Mouse (Mus musculus): ENCODE results near the gene Cd276. TPM values are rescaled to one million over a fixed set of nuclear protein-coding genes. Genes with fewer than 3 reads are reported as not detected.
"Not testable (repeated sequence)": the region's sequence is repeated elsewhere in the genome, so short reads cannot be mapped to it uniquely, and the experiment has no call there.

The Cd276 gene
- polyA plus RNA-seq, 1 experiment: 4.8 TPM

DNA sequence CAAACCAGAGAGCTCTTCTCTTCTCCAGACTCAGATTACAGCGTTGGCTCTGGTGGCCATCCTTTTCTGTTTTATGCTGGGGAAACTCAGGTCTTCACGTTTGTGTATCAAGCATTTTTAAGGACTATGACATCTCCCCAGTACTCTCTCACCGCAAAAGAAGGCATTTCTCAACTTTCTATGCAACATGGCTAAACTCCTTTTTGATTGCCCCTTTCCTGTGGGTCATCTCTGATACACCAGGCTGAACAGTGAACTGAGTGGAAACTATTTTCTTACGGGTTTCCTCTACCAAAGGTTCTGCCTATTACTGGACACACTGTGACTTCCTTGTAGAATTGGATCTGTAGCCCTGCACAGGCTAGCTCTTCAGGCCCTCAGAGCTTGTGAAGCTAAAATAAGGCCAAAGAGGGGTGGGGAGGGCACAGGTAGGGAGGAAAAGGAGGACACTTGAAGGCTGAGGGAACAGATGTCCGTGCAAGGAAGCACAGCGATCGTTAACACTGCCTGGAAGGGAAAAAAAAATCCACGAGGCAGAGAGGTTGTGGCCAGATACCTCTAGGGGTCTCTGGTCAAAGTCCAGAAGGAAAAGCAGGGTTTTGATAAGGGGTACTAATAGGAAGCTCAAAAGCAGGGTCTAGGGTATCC, 26.2 kb upstream of the Cd276 start:
- peak overlapping the region; percentile 84 for H3K27ac ChIP-seq (ENCODE audit: insufficient read depth, low read depth, low read length)
- no peaks in the 10 kb centered on the region for H3K27me3 ChIP-seq (ENCODE audit: control insufficient read depth, insufficient read depth, low read length)
- peak overlapping the region; percentile 29 for H3K4me3 ChIP-seq (ENCODE audit: low read depth, low read length)
- no peaks in the 10 kb centered on the region for H3K4me1 ChIP-seq (ENCODE audit: control insufficient read depth, insufficient read depth, insufficient read length, low read length)
- TF ChIP-seq CTCF (IDR thresholded peaks at IDR 0.05; ENCODE audit: extremely low read depth, insufficient read length, insufficient replicate concordance, low read depth, low read length) (no peak), POLR2A (IDR thresholded peaks at IDR 0.05; ENCODE audit: low read depth, low read length) (no peak)
- 18% methylated on average over 8 of the region's 8 CpGs for WGBS
- H3K36me3 ChIP-seq (ENCODE audit: control insufficient read depth, insufficient read depth, low read length): no peaks in the 10 kb centered on the region

DNA sequence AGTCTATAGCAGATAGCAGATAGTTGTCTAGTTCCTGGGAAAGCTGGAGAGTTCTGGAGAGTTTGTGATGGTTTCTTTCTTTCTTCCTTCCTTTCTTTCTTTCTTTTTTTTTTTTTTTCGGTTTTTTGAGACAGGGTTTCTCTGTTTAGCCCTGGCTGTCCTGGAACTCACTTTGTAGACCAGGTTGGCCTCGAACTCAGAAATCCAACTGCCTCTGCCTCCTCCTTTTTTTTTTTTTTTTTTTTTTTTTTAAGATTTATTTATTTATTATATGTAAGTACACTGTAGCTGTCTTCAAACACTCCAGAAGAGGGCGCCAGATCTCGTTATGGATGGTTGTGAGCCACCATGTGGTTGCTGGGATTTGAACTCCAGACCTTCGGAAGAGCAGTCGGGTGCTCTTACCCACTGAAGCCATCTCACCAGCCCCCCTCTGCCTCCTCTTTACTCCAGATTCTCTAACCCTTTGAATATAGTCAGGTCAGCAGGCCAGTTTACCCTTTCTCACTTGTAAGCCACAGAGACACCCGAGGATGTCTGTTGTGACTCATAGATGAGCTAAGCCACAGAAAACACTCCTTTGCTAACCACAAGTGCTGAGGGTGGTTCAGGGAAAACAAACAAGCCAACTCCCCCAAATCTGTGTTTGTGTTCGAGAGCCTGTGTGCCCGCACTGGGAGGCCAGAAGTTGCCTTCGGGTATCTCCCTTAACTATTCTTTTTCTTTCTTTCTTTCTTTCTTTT, 25.4 kb upstream of the Cd276 start:
- not testable (repeated sequence) for H3K4me3 ChIP-seq (ENCODE audit: low read depth, low read length); H3K27ac ChIP-seq (ENCODE audit: insufficient read depth, low read depth, low read length); H3K4me1 ChIP-seq (ENCODE audit: control insufficient read depth, insufficient read depth, insufficient read length, low read length); H3K36me3 ChIP-seq (ENCODE audit: control insufficient read depth, insufficient read depth, low read length); H3K27me3 ChIP-seq (ENCODE audit: control insufficient read depth, insufficient read depth, low read length)
- WGBS: 74% methylated on average over 10 of the region's 10 CpGs

DNA sequence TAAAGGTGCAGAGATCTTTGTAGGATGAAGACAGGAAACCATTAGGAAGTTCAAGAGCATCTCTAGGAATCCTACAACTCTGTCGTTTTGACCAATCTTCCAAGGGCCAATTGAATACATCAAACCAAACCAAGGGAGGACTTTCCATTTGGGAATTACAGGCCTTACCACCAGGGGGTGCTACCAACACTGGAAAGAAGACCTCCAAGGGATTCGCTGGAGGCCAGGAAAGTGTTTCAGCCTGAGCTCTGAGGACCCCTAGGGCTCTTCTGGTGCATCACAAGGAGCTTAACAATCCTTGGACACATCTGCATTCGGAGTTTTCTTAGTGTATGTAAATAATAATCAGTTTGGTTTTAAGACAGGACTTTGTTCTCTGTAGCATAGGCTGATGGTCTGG, 23.4 kb upstream of the Cd276 start:
- Histone ChIP-seq H3K4me3 (ENCODE audit: low read depth, low read length) (no peak overlapping the region), H3K27me3 (ENCODE audit: control insufficient read depth, insufficient read depth, low read length) (no peaks in the 10 kb centered on the region), H3K36me3 (ENCODE audit: control insufficient read depth, insufficient read depth, low read length) (no peaks in the 10 kb centered on the region), H3K27ac (ENCODE audit: insufficient read depth, low read depth, low read length) (no peak overlapping the region), H3K4me1 (ENCODE audit: control insufficient read depth, insufficient read depth, insufficient read length, low read length) (no peaks in the 10 kb centered on the region)
- peak; percentile 95 for TF ChIP-seq CTCF (IDR thresholded peaks at IDR 0.05; ENCODE audit: extremely low read depth, insufficient read length, insufficient replicate concordance, low read depth, low read length)
- no peak for TF ChIP-seq POLR2A (IDR thresholded peaks at IDR 0.05; ENCODE audit: low read depth, low read length)
- 6% methylated on average over 3 of the region's 3 CpGs for WGBS

DNA sequence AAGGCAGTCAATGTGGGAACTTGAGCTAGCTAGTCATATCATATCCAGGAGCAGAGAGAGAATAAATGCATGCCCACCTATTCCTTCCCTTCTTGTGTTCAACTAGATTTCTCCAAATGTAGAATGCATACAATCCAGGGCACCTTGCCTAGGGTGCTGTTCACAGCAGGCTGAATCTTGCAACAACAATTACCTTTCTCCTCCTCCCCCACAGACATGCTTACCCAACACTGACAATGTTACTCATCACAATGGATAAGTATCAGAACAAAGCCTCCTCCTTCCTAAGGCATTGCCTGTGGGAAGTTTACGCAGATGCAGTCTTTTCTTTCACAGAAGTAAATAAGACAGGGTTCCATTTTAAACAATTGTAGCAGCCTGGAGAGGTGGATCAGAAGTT, 15.8 kb upstream of the Cd276 start:
- TF ChIP-seq POLR2A (IDR thresholded peaks at IDR 0.05; ENCODE audit: low read depth, low read length) (no peak), CTCF (IDR thresholded peaks at IDR 0.05; ENCODE audit: extremely low read depth, insufficient read length, insufficient replicate concordance, low read depth, low read length) (no peak)
- Histone ChIP-seq H3K27ac (ENCODE audit: insufficient read depth, low read depth, low read length) (no peak overlapping the region), H3K27me3 (ENCODE audit: control insufficient read depth, insufficient read depth, low read length) (no peaks in the 10 kb centered on the region), H3K4me1 (ENCODE audit: control insufficient read depth, insufficient read depth, insufficient read length, low read length) (no peaks in the 10 kb centered on the region), H3K4me3 (ENCODE audit: low read depth, low read length) (no peak overlapping the region), H3K36me3 (ENCODE audit: control insufficient read depth, insufficient read depth, low read length) (no peaks in the 10 kb centered on the region)
- 100% methylated on average over 1 of the region's 1 CpGs for WGBS

DNA sequence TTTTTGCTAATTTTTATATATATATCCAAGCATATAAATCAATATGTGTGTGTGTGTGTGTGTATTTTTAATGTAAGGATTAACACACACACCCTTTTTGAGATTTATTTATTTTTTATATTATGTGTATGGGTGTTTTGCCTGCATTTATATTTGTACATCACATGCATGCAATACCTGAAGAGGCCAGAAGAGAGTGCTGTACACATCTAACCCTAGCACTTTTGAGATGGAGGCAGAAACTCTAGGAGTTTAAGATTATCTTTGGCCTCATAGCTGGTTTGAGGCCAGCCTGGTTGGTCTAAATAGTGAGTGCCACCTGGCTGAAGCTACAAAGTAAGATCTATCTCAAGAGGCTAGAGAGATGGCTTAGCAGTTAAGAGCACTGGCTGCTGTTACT, 12.4 kb upstream of the Cd276 start:
- H3K4me3 ChIP-seq (ENCODE audit: low read depth, low read length): no peak overlapping the region
- no peaks in the 10 kb centered on the region for H3K27me3 ChIP-seq (ENCODE audit: control insufficient read depth, insufficient read depth, low read length)
- TF ChIP-seq CTCF (IDR thresholded peaks at IDR 0.05; ENCODE audit: extremely low read depth, insufficient read length, insufficient replicate concordance, low read depth, low read length) (no peak), POLR2A (IDR thresholded peaks at IDR 0.05; ENCODE audit: low read depth, low read length) (no peak)
- no peak overlapping the region for H3K27ac ChIP-seq (ENCODE audit: insufficient read depth, low read depth, low read length)
- no peaks in the 10 kb centered on the region for H3K36me3 ChIP-seq (ENCODE audit: control insufficient read depth, insufficient read depth, low read length)
- H3K4me1 ChIP-seq (ENCODE audit: control insufficient read depth, insufficient read depth, insufficient read length, low read length): no peaks in the 10 kb centered on the region

DNA sequence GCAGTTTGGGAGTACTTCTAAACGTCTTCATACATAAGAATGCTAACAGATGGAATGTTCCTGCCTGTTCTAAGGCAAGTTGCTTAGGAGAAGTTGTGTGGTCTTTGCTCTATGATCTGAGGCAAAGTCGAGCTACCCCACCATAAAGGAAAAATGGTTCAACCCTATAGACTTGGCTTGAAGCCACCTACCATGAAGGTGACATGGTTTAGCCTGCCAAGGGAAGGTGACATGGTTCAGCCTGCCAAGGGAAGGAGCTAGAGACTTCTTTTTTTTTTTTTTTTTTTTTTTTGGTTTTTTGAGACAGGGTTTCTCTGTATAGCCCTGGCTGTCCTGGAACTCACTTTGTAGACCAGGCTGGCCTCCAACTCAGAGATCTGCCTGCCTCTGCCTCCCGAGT, 10.7 kb upstream of the Cd276 start:
- not testable (repeated sequence) for H3K27ac ChIP-seq (ENCODE audit: insufficient read depth, low read depth, low read length); H3K36me3 ChIP-seq (ENCODE audit: control insufficient read depth, insufficient read depth, low read length); H3K27me3 ChIP-seq (ENCODE audit: control insufficient read depth, insufficient read depth, low read length); H3K4me3 ChIP-seq (ENCODE audit: low read depth, low read length); H3K4me1 ChIP-seq (ENCODE audit: control insufficient read depth, insufficient read depth, insufficient read length, low read length)
- WGBS: 45% methylated on average over 3 of the region's 3 CpGs

DNA sequence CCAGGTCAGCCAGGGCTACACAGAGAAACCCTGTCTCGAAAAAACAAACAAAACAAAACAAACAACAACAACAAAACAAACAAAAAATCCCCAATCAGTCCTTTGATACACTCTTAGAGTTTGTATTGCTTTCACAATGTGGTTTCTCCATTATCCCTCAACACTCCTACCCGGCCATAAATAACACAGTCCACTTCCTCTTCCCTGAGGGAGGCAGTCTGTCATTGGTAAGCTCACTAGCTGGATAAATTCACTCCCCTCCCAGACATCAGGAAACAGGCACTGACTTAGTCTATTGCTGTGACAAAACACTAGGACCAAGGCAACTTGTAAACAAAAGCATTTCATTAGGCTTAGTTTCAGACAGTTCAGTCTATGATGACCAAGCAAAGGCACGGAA, 5.0 kb upstream of the Cd276 start:
- 51% methylated on average over 3 of the region's 3 CpGs for WGBS
- TF ChIP-seq POLR2A (IDR thresholded peaks at IDR 0.05; ENCODE audit: low read depth, low read length) (no peak), CTCF (IDR thresholded peaks at IDR 0.05; ENCODE audit: extremely low read depth, insufficient read length, insufficient replicate concordance, low read depth, low read length) (no peak)
- Histone ChIP-seq H3K27ac (ENCODE audit: insufficient read depth, low read depth, low read length) (no peak overlapping the region), H3K27me3 (ENCODE audit: control insufficient read depth, insufficient read depth, low read length) (no peaks in the 10 kb centered on the region), H3K4me1 (ENCODE audit: control insufficient read depth, insufficient read depth, insufficient read length, low read length) (peaks cover 4% of the 10 kb centered on the region; the same call in 1 of the 2 replicates), H3K4me3 (ENCODE audit: low read depth, low read length) (no peak overlapping the region), H3K36me3 (ENCODE audit: control insufficient read depth, insufficient read depth, low read length) (no peaks in the 10 kb centered on the region)
